Mouse (Mus musculus): ENCODE results near the gene Sgms1. TPM values are rescaled to one million over a fixed set of nuclear protein-coding genes. Genes with fewer than 3 reads are reported as not detected.

Gene Sgms1
- polyA plus RNA-seq, 1 experiment from 2014 or later = 19.2 TPM

- ATAC-seq (ENCODE audit: low FRiP score) = no peak
- Histone ChIP-seq H3K4me1 (peaks cover 15% of the 10 kb centered on the region), H3K4me3 (no peak overlapping the region), H3K36me3 (0 out of 2 replicates have a peak, but pooled peaks cover 4% of the 10 kb centered on the region), H3K9me3 (replicated peaks) (no peaks in the 10 kb centered on the region), H3K4me2 (replicated peaks) (no peak overlapping the region), H3K27ac (0 out of 2 replicates have a peak overlapping the region, but pooled peaks have one; percentile 7), H3K9ac (no peak overlapping the region), H3K27me3 (no peaks in the 10 kb centered on the region)
- 87% methylated on average over 6 of the region's 6 CpGs for WGBS
These were observed 44.3 kb downstream of the Sgms1 start for GRCm38 (mm10) chr19:32345181-32345745.

DNA sequence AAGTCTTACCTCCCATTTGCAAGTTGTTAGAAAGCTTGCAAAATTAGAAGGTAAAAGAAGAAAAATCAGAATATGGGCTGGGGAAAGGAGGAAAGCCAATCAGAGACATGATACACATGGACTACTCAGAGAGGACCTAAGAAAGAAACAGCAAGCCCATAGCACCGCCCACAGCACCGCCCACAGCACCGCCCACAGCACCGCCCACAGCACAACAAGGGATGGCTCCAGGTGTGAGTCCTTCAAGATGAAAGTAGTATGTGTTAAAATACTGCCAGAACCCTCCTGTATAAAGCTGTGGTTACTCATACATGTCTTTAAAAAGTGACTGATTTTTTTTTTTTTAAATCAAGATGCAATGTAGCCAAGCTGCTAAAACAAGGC is 44.8 kb downstream of the Sgms1 start:
- H3K36me3 ChIP-seq = 0 out of 2 replicates have a peak, but pooled peaks cover 2% of the 10 kb centered on the region
- no peak overlapping the region for H3K9ac ChIP-seq
- WGBS = 14% methylated on average over 4 of the region's 4 CpGs
- H3K4me3 ChIP-seq = no peak overlapping the region
- H3K9me3 ChIP-seq (replicated peaks) = no peaks in the 10 kb centered on the region
- H3K4me1 ChIP-seq = peaks cover 15% of the 10 kb centered on the region
- peak overlapping the region; percentile 39 for H3K4me2 ChIP-seq (replicated peaks)
- H3K27me3 ChIP-seq = no peaks in the 10 kb centered on the region
- peak; percentile 71; the same call in 1 of the 2 replicates for ATAC-seq (ENCODE audit: low FRiP score)
- H3K27ac ChIP-seq = no peak overlapping the region

DNA sequence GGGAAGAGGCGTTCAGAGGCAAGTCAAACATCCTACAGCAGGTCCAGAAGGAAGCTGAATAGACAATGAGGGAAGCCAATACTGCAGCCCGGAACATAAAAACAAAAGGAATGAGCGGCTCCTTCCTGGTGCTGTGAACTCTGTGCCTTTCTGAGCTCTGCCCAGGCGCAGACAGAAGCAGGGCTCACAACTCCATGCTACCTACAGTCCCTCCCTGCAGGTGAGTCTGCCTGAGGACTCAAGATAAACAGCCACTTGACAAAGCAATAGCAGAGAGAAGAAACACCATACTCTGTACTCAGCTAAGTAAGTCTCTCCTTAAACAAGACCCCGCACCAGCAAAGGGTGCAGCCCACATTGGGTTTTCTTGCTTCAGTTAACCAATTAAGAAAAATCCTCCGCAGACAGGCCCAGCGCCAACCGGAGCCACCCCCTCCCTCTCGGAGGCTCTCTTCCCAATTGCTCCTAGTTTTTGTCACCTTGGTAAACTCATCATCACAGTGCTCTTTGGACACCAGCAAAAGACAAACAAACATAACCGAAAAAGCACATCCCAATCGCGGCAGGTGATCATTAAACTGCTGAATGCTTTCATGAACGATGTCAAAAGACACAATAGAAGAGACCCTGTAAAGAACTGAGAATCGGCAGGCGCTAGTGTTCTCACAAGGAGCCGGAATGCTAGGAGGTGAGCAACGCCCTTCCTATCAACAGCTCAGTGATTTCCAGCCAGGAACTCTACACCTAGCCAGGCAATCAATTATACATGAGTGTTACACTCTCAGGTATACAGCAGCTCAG is 45.4 kb downstream of the Sgms1 start:
- Histone ChIP-seq H3K36me3 (0 out of 2 replicates have a peak, but pooled peaks cover 2% of the 10 kb centered on the region), H3K27me3 (no peaks in the 10 kb centered on the region), H3K9ac (no peak overlapping the region), H3K9me3 (replicated peaks) (no peaks in the 10 kb centered on the region), H3K4me3 (peak overlapping the region; percentile 2; the same call in 1 of the 2 replicates), H3K4me2 (replicated peaks) (peak overlapping the region; percentile 39), H3K27ac (no peak overlapping the region), H3K4me1 (peaks cover 15% of the 10 kb centered on the region)
- WGBS = 6% methylated on average over 17 of the region's 17 CpGs
- ATAC-seq (ENCODE audit: low FRiP score) = peak; percentile 46; the same call in 1 of the 2 replicates

DNA sequence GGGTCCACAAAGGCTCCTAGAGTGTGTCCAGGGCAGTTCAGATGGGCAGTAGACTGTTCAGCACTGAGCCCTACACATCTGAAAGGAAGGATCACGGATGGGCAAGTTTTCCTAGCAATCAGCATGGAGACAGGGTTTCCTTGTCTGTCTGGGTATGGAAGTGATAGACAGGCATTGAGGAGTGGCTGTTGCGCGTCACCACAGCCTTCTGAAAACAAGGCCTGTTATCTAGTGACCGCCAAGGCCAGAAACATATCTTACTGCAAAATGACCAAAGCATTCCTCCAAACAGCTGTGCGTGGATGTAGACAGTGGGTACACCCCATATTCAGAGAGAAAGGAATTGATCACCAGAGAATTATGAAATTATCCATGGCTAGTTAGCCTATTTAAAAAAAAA is 47.1 kb downstream of the Sgms1 start:
- H3K27me3 ChIP-seq = no peaks in the 10 kb centered on the region
- no peak overlapping the region for H3K27ac ChIP-seq
- no peak for ATAC-seq (ENCODE audit: low FRiP score)
- no peaks in the 10 kb centered on the region for H3K9me3 ChIP-seq (replicated peaks)
- whole genome bisulfite sequencing = 81% methylated on average over 5 of the region's 5 CpGs
- no peak overlapping the region for H3K4me2 ChIP-seq (replicated peaks)
- peaks cover 15% of the 10 kb centered on the region for H3K4me1 ChIP-seq
- H3K4me3 ChIP-seq = no peak overlapping the region
- H3K36me3 ChIP-seq = no peaks in the 10 kb centered on the region
- H3K9ac ChIP-seq = no peak overlapping the region

GRCm38 (mm10) chr19:32341091-32341490 is 48.4 kb downstream of the Sgms1 start:
- Histone ChIP-seq H3K4me3 (no peak overlapping the region), H3K9ac (no peak overlapping the region), H3K4me2 (replicated peaks) (no peak overlapping the region), H3K9me3 (replicated peaks) (no peaks in the 10 kb centered on the region), H3K27ac (no peak overlapping the region), H3K4me1 (peaks cover 12% of the 10 kb centered on the region), H3K36me3 (no peaks in the 10 kb centered on the region), H3K27me3 (no peaks in the 10 kb centered on the region)
- WGBS = 44% methylated on average over 2 of the region's 2 CpGs
- no peak for ATAC-seq (ENCODE audit: low FRiP score)

- H3K36me3 ChIP-seq = no peaks in the 10 kb centered on the region
- H3K27me3 ChIP-seq = no peaks in the 10 kb centered on the region
- 95% methylated on average over 5 of the region's 5 CpGs for WGBS
- ATAC-seq (ENCODE audit: low FRiP score) = no peak
- no peak overlapping the region for H3K4me3 ChIP-seq
- no peak overlapping the region for H3K4me2 ChIP-seq (replicated peaks)
- H3K9me3 ChIP-seq (replicated peaks) = no peaks in the 10 kb centered on the region
- peaks cover 9% of the 10 kb centered on the region for H3K4me1 ChIP-seq
- no peak overlapping the region for H3K9ac ChIP-seq
- no peak overlapping the region for H3K27ac ChIP-seq
These were observed 49.3 kb downstream of the Sgms1 start for GRCm38 (mm10) chr19:32340168-32340567.

- Histone ChIP-seq H3K9ac (no peak overlapping the region), H3K4me1 (no peaks in the 10 kb centered on the region; the same call in 1 of the 2 replicates), H3K4me2 (replicated peaks) (no peak overlapping the region), H3K27ac (no peak overlapping the region), H3K4me3 (no peak overlapping the region), H3K9me3 (replicated peaks) (no peaks in the 10 kb centered on the region), H3K36me3 (no peaks in the 10 kb centered on the region), H3K27me3 (no peaks in the 10 kb centered on the region)
- ATAC-seq (ENCODE audit: low FRiP score) = no peak
- 59% methylated on average over 6 of the region's 6 CpGs for whole genome bisulfite sequencing
These were observed 51.8 kb downstream of the Sgms1 start for GRCm38 (mm10) chr19:32337708-32338107.

DNA sequence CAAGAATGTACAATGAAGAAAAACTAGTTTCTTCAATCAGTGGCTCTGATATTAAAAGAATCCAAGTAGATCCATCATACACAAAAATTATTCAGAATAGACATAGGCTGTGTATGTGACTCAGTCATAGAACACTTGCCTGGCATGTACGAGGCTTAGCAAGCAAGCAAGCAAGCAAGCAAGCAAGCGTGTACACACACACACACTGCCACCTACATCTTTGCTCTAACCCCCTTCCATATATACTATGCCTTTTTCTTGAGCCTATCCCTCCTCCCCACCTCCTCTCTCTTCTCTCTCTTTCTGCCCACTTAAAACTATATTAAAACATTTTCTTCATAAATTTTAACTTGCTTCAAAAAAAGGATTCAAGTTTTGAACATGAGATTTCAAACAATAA is 54.8 kb downstream of the Sgms1 start:
- no peak overlapping the region for H3K4me3 ChIP-seq
- WGBS = 96% methylated on average over 2 of the region's 2 CpGs
- no peak overlapping the region for H3K9ac ChIP-seq
- H3K9me3 ChIP-seq (replicated peaks) = no peaks in the 10 kb centered on the region
- no peak overlapping the region for H3K27ac ChIP-seq
- H3K4me1 ChIP-seq = no peaks in the 10 kb centered on the region
- ATAC-seq (ENCODE audit: low FRiP score) = no peak
- no peaks in the 10 kb centered on the region for H3K27me3 ChIP-seq
- H3K36me3 ChIP-seq = no peaks in the 10 kb centered on the region
- no peak overlapping the region for H3K4me2 ChIP-seq (replicated peaks)

DNA sequence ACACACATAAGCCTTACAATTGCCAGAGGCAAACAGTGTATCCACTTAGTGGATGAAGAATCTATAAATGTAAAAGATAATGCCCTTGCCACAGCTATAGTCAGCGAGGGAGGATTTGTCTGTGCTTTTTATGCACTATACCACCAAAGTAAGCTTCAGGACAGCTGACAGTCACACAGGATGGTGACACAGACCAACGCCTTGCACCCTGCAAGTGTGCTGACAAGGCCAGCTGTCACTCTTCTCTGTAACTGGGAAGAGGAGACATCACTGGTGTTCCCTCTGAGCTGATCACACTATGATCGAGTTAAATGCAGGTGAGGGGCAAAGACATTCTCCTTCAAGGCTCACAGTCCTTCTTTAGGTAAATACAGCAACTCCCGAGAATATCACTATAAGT is 56.0 kb downstream of the Sgms1 start:
- Histone ChIP-seq H3K36me3 (no peaks in the 10 kb centered on the region), H3K9me3 (replicated peaks) (no peaks in the 10 kb centered on the region), H3K4me1 (no peaks in the 10 kb centered on the region), H3K4me3 (no peak overlapping the region), H3K27ac (no peak overlapping the region), H3K27me3 (no peaks in the 10 kb centered on the region), H3K4me2 (replicated peaks) (no peak overlapping the region), H3K9ac (no peak overlapping the region)
- no peak for ATAC-seq (ENCODE audit: low FRiP score)
- WGBS = 83% methylated on average over 4 of the region's 4 CpGs

DNA sequence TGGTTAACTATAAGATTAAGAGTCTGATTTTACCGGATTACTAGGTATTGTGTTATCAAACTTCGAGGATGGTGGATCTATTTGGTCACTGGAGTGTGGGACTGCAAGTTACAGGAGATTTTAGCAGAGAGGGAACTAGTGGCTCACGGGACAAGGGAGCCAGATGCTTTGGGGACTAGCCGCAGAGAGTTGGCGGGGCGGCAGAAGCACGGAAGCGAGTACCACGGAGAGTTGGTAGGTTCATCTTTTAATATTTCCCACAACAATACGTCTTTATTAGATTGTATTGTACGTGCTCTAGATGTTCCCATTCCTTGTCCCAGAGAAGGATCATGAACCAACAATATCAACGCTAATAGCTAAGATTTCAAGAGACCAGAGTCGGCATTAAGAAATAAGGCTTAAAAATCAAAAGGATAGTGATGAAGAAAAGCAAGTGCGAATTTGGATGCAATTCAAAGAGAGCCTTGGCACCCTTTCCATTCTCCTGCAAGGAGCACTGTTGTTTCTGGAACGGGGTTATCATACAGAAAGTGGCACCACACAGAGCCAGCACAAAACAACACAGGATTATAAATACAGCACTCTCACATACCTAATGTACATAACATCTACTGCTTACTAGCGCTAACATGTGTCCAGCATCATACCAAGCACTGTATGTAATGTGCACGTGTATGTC is 56.6 kb downstream of the Sgms1 start:
- Histone ChIP-seq H3K9ac (no peak overlapping the region), H3K4me2 (replicated peaks) (no peak overlapping the region), H3K4me3 (no peak overlapping the region), H3K9me3 (replicated peaks) (no peaks in the 10 kb centered on the region), H3K4me1 (no peaks in the 10 kb centered on the region), H3K36me3 (no peaks in the 10 kb centered on the region), H3K27me3 (no peaks in the 10 kb centered on the region), H3K27ac (no peak overlapping the region)
- 94% methylated on average over 17 of the region's 17 CpGs for WGBS
- ATAC-seq (ENCODE audit: low FRiP score) = no peak

- Histone ChIP-seq H3K4me1 (no peaks in the 10 kb centered on the region), H3K36me3 (no peaks in the 10 kb centered on the region), H3K27me3 (no peaks in the 10 kb centered on the region), H3K9me3 (replicated peaks) (no peaks in the 10 kb centered on the region), H3K27ac (no peak overlapping the region), H3K9ac (no peak overlapping the region), H3K4me2 (replicated peaks) (no peak overlapping the region), H3K4me3 (no peak overlapping the region)
- WGBS = 92% methylated on average over 3 of the region's 3 CpGs
- no peak for ATAC-seq (ENCODE audit: low FRiP score)
These were observed 59.3 kb downstream of the Sgms1 start for GRCm38 (mm10) chr19:32330231-32330630.

DNA sequence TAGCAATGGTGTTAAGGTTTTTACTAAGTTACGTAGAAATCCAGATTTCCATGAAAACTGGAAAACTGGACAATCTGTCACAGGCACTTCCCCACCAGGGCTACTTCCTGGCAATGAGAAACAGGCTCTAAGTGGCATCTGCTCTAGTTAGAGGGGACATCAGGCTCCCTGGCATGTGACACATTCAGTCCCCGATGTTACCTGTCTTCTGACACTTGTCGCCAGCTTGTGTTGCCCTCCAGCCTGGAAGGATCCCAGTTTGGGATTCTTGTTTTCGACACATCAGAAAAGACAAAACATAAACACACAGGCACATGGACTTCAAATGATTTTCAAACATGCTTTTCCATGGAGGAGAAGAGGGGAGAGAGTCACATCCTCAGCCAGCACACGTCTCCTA is 60.0 kb downstream of the Sgms1 start:
- Histone ChIP-seq H3K27me3 (no peaks in the 10 kb centered on the region), H3K9ac (no peak overlapping the region), H3K4me2 (replicated peaks) (no peak overlapping the region), H3K9me3 (replicated peaks) (no peaks in the 10 kb centered on the region), H3K4me1 (peaks cover 5% of the 10 kb centered on the region; the same call in 1 of the 2 replicates), H3K36me3 (no peaks in the 10 kb centered on the region), H3K27ac (no peak overlapping the region), H3K4me3 (no peak overlapping the region)
- WGBS = 93% methylated on average over 5 of the region's 5 CpGs
- ATAC-seq (ENCODE audit: low FRiP score) = no peak

Measured in hindbrain, embryonic 12.5 days (tissue).